Mouse (Mus musculus): ENCODE measurements around the gene Hectd3.

DNA sequence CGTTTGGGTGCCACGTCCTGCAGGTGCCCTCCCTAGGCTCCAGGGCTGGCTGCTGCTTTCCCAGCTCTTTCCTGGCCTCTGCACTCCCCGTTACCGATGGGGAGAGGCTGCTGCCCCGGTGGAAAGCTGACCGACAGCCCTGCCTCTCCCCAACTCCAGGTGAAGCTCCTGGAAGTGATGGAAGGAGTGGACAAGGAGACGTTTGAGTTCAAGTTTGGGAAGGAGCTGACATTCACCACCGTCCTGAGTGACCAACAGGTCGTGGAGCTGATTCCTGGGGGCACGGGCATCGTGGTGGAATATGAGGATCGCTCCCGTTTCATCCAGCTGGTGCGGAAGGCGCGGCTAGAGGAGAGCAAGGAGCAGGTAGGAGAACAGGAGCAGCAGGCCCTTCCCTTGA lies 6.8 kb downstream of the Hectd3 start:
- TF ChIP-seq CTCF (IDR thresholded peaks at IDR 0.05; ENCODE audit: low read depth) (no peak), EP300 (optimal IDR thresholded peaks at IDR 0.05) (no peak)

Measured in stomach, postnatal 0 days (tissue).